Mouse (Mus musculus): Measurements from ENCODE around the gene Fam20b.

Fam20b gene

DNA sequence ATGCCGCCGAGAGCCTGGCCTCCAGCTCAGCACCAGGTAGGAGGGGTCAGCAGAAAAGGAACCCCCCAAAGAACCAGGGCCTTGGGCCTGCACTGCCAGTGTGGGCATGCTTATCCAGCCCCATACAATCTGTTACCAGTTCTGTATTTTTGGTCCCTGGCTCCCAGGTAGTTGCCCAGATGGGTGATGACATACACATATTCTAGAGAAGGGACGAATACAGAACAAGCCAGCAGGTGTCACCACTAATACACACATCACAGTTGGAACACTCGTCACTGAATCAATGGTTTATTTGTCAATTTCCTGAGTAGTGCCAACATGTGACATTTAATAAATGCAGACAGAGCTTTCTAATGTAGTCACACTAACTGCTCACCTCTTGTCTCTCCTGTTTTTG lies 78.3 kb downstream of the Fam20b start:
- DNase-seq (ENCODE audit: low spot score in 2 of 2): no peak

GRCm38 (mm10) chr1:156639455-156639854 lies 79.4 kb downstream of the Fam20b start:
- DNase-seq (ENCODE audit: low spot score in 2 of 2): no peak

GRCm38 (mm10) chr1:156635148-156635547 lies 83.7 kb downstream of the Fam20b start:
- no peak for DNase-seq (ENCODE audit: low spot score in 2 of 2)

GRCm38 (mm10) chr1:156633095-156633494 lies 85.8 kb downstream of the Fam20b start:
- no peak for DNase-seq (ENCODE audit: low spot score in 2 of 2)

DNA sequence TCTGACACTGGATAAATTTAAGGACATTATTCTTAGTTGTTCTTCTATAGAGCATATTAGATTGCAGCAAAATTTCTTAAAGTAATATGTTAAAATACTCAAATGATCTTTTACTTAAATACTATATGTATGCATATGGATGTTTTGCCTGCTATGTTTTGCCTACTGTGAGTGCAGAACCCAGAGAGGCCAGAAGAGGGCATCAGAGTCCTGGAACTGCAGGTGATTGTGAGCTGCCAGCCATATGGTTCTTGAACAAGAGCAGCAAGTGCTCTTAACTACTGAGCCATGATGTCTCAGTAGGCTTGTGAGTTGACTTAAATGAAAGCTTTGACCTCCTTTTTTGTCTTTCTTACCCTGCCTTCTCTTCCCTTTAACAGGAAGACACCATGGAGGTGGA lies 87.9 kb downstream of the Fam20b start:
- DNase-seq (ENCODE audit: low spot score in 2 of 2): no peak

GRCm38 (mm10) chr1:156629984-156630383 lies 88.9 kb downstream of the Fam20b start:
- no peak for DNase-seq (ENCODE audit: low spot score in 2 of 2)

Measured in urinary bladder, postnatal 36 days (tissue).